Mouse (Mus musculus) CH12.LX (cell line): ENCODE measurements around the gene Dlg2. TPM values are rescaled to one million over a fixed set of nuclear protein-coding genes. Genes with fewer than 3 reads are reported as not detected.

Source experiments
- DNase-seq: peaks from one replicate; pipeline ENCODE4 v3.0.0-alpha.2; 2013; ENCODE audit errors: extremely low read depth
- H3K27ac ChIP-seq: 2 replicates; pipeline ENCODE4 v1.5.1; 2012; ENCODE audit warnings: low read depth, mild to moderate bottlenecking, control low read depth, moderate library complexity; ENCODE audit not compliant: insufficient read depth
- H3K27me3 ChIP-seq: replicated peaks from 2 replicates; pipeline ENCODE3; 2012; ENCODE audit warnings: inconsistent platforms
- H3K36me3 ChIP-seq, 2 experiments: replicated peaks in 1 of 2; 2 replicates each; pipeline versions ENCODE3 to v1.6.1; 2012; ENCODE audit warnings: inconsistent platforms in 1 of 2, low read length in 1 of 2, mild to moderate bottlenecking in 1 of 2, mixed read lengths in 1 of 2, moderate library complexity in 1 of 2; ENCODE audit not compliant: control insufficient read depth in 1 of 2, insufficient read depth in 1 of 2
- H3K4me1 ChIP-seq, 2 experiments: 2 replicates each; pipeline ENCODE4 v1.6.1; 2012; ENCODE audit warnings: inconsistent platforms in 1 of 2, moderate library complexity in 1 of 2; ENCODE audit not compliant: insufficient read depth in 2 of 2, control insufficient read depth in 1 of 2
- H3K4me2 ChIP-seq: 2 replicates; pipeline ENCODE4 v1.6.1; 2012; ENCODE audit warnings: low read depth, mild to moderate bottlenecking, control low read depth; ENCODE audit not compliant: poor library complexity, insufficient read depth, severe bottlenecking
- H3K4me3 ChIP-seq, 3 experiments: fragments of 150-350 bp in 1 of 3; sonication (generic) in 1 of 3; replicated peaks in 1 of 3; 2 replicates each; pipeline versions ENCODE3 to v1.5.1; 2011 to 2012; ENCODE audit warnings: low read depth in 2 of 3, low read length in 2 of 3, mild to moderate bottlenecking in 2 of 3, moderate library complexity in 2 of 3, control low read depth in 1 of 3, improper control_type of control experiment in 1 of 3, inconsistent platforms in 1 of 3, mixed read lengths in 1 of 3; ENCODE audit not compliant: poor library complexity in 1 of 3
- H3K79me2 ChIP-seq: replicated peaks from 2 replicates; pipeline ENCODE4 v1.6.1; 2012; ENCODE audit warnings: mild to moderate bottlenecking, moderate library complexity; ENCODE audit not compliant: control insufficient read depth, poor library complexity, insufficient read depth, severe bottlenecking; ENCODE audit errors: extremely low read depth
- H3K9ac ChIP-seq: 2 replicates; pipeline ENCODE4 v1.6.1; 2012; ENCODE audit warnings: low read depth, mild to moderate bottlenecking, control low read depth, moderate library complexity; ENCODE audit not compliant: insufficient read depth
- H3K9me3 ChIP-seq: replicated peaks from 2 replicates; pipeline ENCODE3; 2012; ENCODE audit warnings: low read length, inconsistent platforms, mixed read lengths
- BHLHE40 ChIP-seq: IDR thresholded peaks from 2 replicates; pipeline ENCODE4 v1.6.1; 2011; ENCODE audit warnings: mild to moderate bottlenecking, low read depth, low read length, improper control_type of control experiment
- CHD2 ChIP-seq: IDR thresholded peaks from 2 replicates; pipeline ENCODE4 v1.6.1; 2011; ENCODE audit warnings: low read length, improper control_type of control experiment
- ELF1 ChIP-seq: IDR thresholded peaks from 2 replicates; pipeline ENCODE4 v1.6.1; 2014; ENCODE audit warnings: low read depth, mild to moderate bottlenecking, inconsistent platforms, low read length, improper control_type of control experiment
- EP300 ChIP-seq: IDR thresholded peaks from 2 replicates; pipeline ENCODE4 v1.6.1; 2011; ENCODE audit warnings: low read length, improper control_type of control experiment
- ETS1 ChIP-seq: conservative IDR thresholded peaks from 2 replicates; pipeline ENCODE4 v1.6.1; 2012; ENCODE audit warnings: low read depth, mild to moderate bottlenecking, inconsistent platforms, low read length, improper control_type of control experiment, moderate library complexity
- GABPA ChIP-seq: IDR thresholded peaks from 2 replicates; pipeline ENCODE4 v1.6.1; 2012; ENCODE audit warnings: low read depth, low read length, improper control_type of control experiment, inconsistent platforms; ENCODE audit not compliant: insufficient replicate concordance
- HCFC1 ChIP-seq: IDR thresholded peaks from 2 replicates; pipeline ENCODE4 v1.6.1; 2012; ENCODE audit warnings: low read depth, mild to moderate bottlenecking, inconsistent platforms, low read length, improper control_type of control experiment
- IRF4 ChIP-seq: IDR thresholded peaks from 2 replicates; pipeline ENCODE4 v1.6.1; 2014; ENCODE audit warnings: low read depth, mild to moderate bottlenecking, inconsistent platforms, low read length, improper control_type of control experiment
- MAFK ChIP-seq: IDR thresholded peaks from 2 replicates; pipeline ENCODE4 v1.6.1; 2011; ENCODE audit warnings: low read length, improper control_type of control experiment; ENCODE audit not compliant: insufficient replicate concordance
- MAX ChIP-seq: IDR thresholded peaks from 2 replicates; pipeline ENCODE4 v1.6.1; 2011; ENCODE audit warnings: low read length, improper control_type of control experiment
- MAZ ChIP-seq: IDR thresholded peaks from 2 replicates; pipeline ENCODE4 v1.6.1; 2012; ENCODE audit warnings: low read depth, mild to moderate bottlenecking, inconsistent platforms, low read length, improper control_type of control experiment, moderate library complexity
- NELFE ChIP-seq: IDR thresholded peaks from 2 replicates; pipeline ENCODE4 v1.6.1; 2011; ENCODE audit warnings: low read depth, low read length, improper control_type of control experiment
- NRF1 ChIP-seq: IDR thresholded peaks from 2 replicates; pipeline ENCODE4 v1.6.1; 2014; ENCODE audit warnings: low read depth, mild to moderate bottlenecking, inconsistent platforms, low read length, improper control_type of control experiment, moderate library complexity
- PAX5 ChIP-seq: IDR thresholded peaks from 2 replicates; pipeline ENCODE4 v1.6.1; 2012; ENCODE audit warnings: low read length, inconsistent platforms, mixed read lengths
- POLR2A ChIP-seq: IDR thresholded peaks from 2 replicates; pipeline ENCODE4 v1.6.1; 2011; ENCODE audit warnings: low read depth, mild to moderate bottlenecking, improper control_type of control experiment, low read length
- SIN3A ChIP-seq: IDR thresholded peaks from 2 replicates; pipeline ENCODE4 v1.6.1; 2012; ENCODE audit warnings: low read length, improper control_type of control experiment, inconsistent platforms
- TBP ChIP-seq: conservative IDR thresholded peaks from 2 replicates; pipeline ENCODE4 v1.6.1; 2011; ENCODE audit warnings: low read depth, low read length, improper control_type of control experiment
- USF2 ChIP-seq: conservative IDR thresholded peaks from 2 replicates; pipeline ENCODE4 v1.6.1; 2011; ENCODE audit warnings: low read depth, low read length, improper control_type of control experiment
- ZKSCAN1 ChIP-seq: IDR thresholded peaks from 2 replicates; pipeline ENCODE4 v1.6.1; 2012; ENCODE audit warnings: low read depth, inconsistent platforms, low read length, improper control_type of control experiment, borderline replicate concordance
- ZNF384 ChIP-seq: IDR thresholded peaks from 2 replicates; pipeline ENCODE4 v1.6.1; 2012; ENCODE audit warnings: low read depth, low read length, improper control_type of control experiment, inconsistent platforms
- dilution Hi-C: fragments of 300-500 bp; cut with MboI; formaldehyde crosslinking; loops from 2 replicates; pipeline ENCODE4 v1.14.3; 2020; ENCODE audit warnings: low sequenced_read_pairs; ENCODE audit not compliant: extremely low pct_unique_long_range_greater_than_20kb, extremely low pct_ligation_motif_present
- in situ Hi-C: fragments of 300-500 bp; cut with MboI; formaldehyde crosslinking; loops from 3 replicates; pipeline ENCODE4 v1.14.3; 2019; ENCODE audit warnings: low sequenced_read_pairs, low pct_ligation_motif_present, low pct_unique_long_range_greater_than_20kb, mixed read lengths
- polyA plus RNA-seq: library from polyadenylated mRNA; unstranded; fragments of >175 nt; gene quantifications from 2 replicates; pipeline ENCODE4 v1.2.1, GENCODE M21; 2012; ENCODE audit warnings: low read depth; ENCODE audit not compliant: insufficient read length
- total RNA-seq, 2 experiments: library from RNA; depleted of rRNA; stranded (reverse); fragments of 300-350 nt in 1 of 2; fragments of >200 nt in 1 of 2; gene quantifications; 2 replicates each; pipeline ENCODE4 v1.2.3; 2012 to 2014

Gene Dlg2
- total and polyA plus RNA-seq, 3 experiments = 0.36 TPM; not detected in 2

GRCm38 (mm10) chr7:91063297-91064040 is 587.0 kb downstream of the Dlg2 start:
- no peak overlapping the region for H3K27ac ChIP-seq
- H3K4me1 ChIP-seq = no peaks in the 10 kb centered on the region
- H3K36me3 ChIP-seq = no peaks in the 10 kb centered on the region
- H3K4me2 ChIP-seq = no peak overlapping the region
- H3K9ac ChIP-seq = no peak overlapping the region
- TF ChIP-seq PAX5 = no peak
- no peak for TF ChIP-seq ZKSCAN1
- no peak for TF ChIP-seq ETS1
- TF ChIP-seq GABPA = no peak
- no peak for TF ChIP-seq BHLHE40
- no peak for TF ChIP-seq POLR2A
- TF ChIP-seq CHD2 = no peak
- TF ChIP-seq MAX = no peak
- TF ChIP-seq USF2 = no peak
- TF ChIP-seq NELFE = no peak
- TF ChIP-seq SIN3A = no peak
- TF ChIP-seq ELF1 = no peak
- H3K9me3 ChIP-seq = no peaks in the 10 kb centered on the region
- H3K79me2 ChIP-seq = no peaks in the 10 kb centered on the region
- DNase-seq = no peak
- H3K27me3 ChIP-seq = no peaks in the 10 kb centered on the region
- dilution Hi-C loops = no loop called here
- in situ Hi-C loops = no loop called here
- no peak overlapping the region for H3K4me3 ChIP-seq

- dilution Hi-C loops = no loop called here
- in situ Hi-C loops = no loop called here
These were observed 595.6 kb downstream of the Dlg2 start for GRCm38 (mm10) chr7:91071751-91072707.

More at GRCm38 (mm10) chr7:91071751-91072707, 595.6 kb downstream of the Dlg2 start:
- H3K27me3 ChIP-seq = no peaks in the 10 kb centered on the region
- TF ChIP-seq NRF1 (no peak), CHD2 (no peak), MAZ (no peak), IRF4 (no peak), ZNF384 (no peak), HCFC1 (no peak), EP300 (no peak), TBP (no peak), MAFK (no peak)
- no peak overlapping the region for H3K9ac ChIP-seq
- H3K27ac ChIP-seq = no peak overlapping the region
- H3K79me2 ChIP-seq = no peaks in the 10 kb centered on the region
- no peak overlapping the region for H3K4me2 ChIP-seq
- no peaks in the 10 kb centered on the region for H3K9me3 ChIP-seq
- DNase-seq = no peak
- H3K4me3 ChIP-seq = no peak overlapping the region
- H3K4me1 ChIP-seq = no peaks in the 10 kb centered on the region
- H3K36me3 ChIP-seq = no peaks in the 10 kb centered on the region
